ENCODE assay signal across 27 mouse cellular contexts in genomic region chr6:145363698-145364097, GRCm38 (mm10).
A peak's percentile ranks its signal among the peaks of the same experiment; 100 is the strongest.
DNase-seq lines count a peak whose midpoint lies in the region; ATAC-seq and TF ChIP-seq lines count a peak whose summit lies in the region.
"Had no signal": no experiment of that assay in that cellular context is flagged by ENCODE, and none has a peak within 500 bp of the region (broad histone marks: within the 10 kb centered on the region; RNA-seq: fewer than 3 reads in every experiment).

No protein-coding gene starts in this region.

- H3K4me1 ChIP-seq in embryonic facial prominence, embryonic 11.5 days (ENCODE audit: control insufficient read depth, insufficient read depth, low read length) = no peaks in the 10 kb centered on the region
- H3K4me1 ChIP-seq in embryonic facial prominence, embryonic 10.5 days = peaks cover 44% of the 10 kb centered on the region
- H3K4me1 ChIP-seq in embryonic fibroblast, embryonic 13.5 days (ENCODE audit: control insufficient read depth, insufficient read depth, low read length) = peaks cover 20% of the 10 kb centered on the region
- H3K4me1 ChIP-seq in limb, embryonic 13.5 days = peaks cover 54% of the 10 kb centered on the region
- no peaks in the 10 kb centered on the region for H3K4me1 ChIP-seq in kidney, adult 2 months (ENCODE audit: control insufficient read depth, insufficient read depth, low read length)
- H3K4me1 ChIP-seq: hindbrain, embryonic 15.5 days had no signal

- TF ChIP-seq CTCF in embryonic fibroblast, embryonic 13.5 days (IDR thresholded peaks at IDR 0.05; ENCODE audit: borderline replicate concordance, insufficient read depth, low read length) = no peak
- no peak for TF ChIP-seq CTCF in kidney, adult 2 months (conservative IDR thresholded peaks at IDR 0.05; ENCODE audit: insufficient read depth, insufficient read length, low read depth, low read length)

- TF ChIP-seq POLR2A in embryonic fibroblast, embryonic 13.5 days (IDR thresholded peaks at IDR 0.05; ENCODE audit: low read depth, low read length) = no peak
- no peak for TF ChIP-seq POLR2A in kidney, adult 2 months (IDR thresholded peaks at IDR 0.05; ENCODE audit: low read depth, low read length)

- H3K36me3 ChIP-seq in embryonic facial prominence, embryonic 11.5 days (replicated peaks; ENCODE audit: control insufficient read depth, insufficient read depth, low read depth, low read length) = no peaks in the 10 kb centered on the region
- H3K36me3 ChIP-seq in embryonic facial prominence, embryonic 10.5 days (replicated peaks) = no peaks in the 10 kb centered on the region
- H3K36me3 ChIP-seq in limb, embryonic 13.5 days = no peaks in the 10 kb centered on the region
- H3K36me3 ChIP-seq in kidney, adult 2 months (ENCODE audit: control insufficient read depth, insufficient read depth, low read length) = no peaks in the 10 kb centered on the region
- H3K36me3 ChIP-seq: embryonic facial prominence, embryonic 15.5 days; hindbrain, embryonic 10.5 days; hindbrain, embryonic 15.5 days; liver, embryonic 13.5 days; midbrain, embryonic 13.5 days had no signal

- peak; percentile 36 for DNase-seq in embryonic facial prominence, embryonic 11.5 days (ENCODE audit: low spot score)
- no peak for DNase-seq in embryonic facial prominence, embryonic 10.5 days (ENCODE audit: low spot score)
- no peak for DNase-seq in left cerebral cortex, postnatal 4 days
- DNase-seq in right cerebral cortex, postnatal 10 days (ENCODE audit: low spot score in 2 of 2) = no peak
- DNase-seq in kidney, adult 2 months = no peak
- DNase-seq: adrenal gland, adult 2 months; cerebellum, adult 8-10 months; cerebellum, postnatal 25 days; heart, postnatal 14 days; kidney, adult 18-20 months; kidney, postnatal 36 days; liver, embryonic 13.5 days; lung, adult 2 months; lung, postnatal 10 days; right cerebral cortex, postnatal 14 days; thymus, postnatal 4 days had no signal

- H3K4me2 ChIP-seq in embryonic facial prominence, embryonic 11.5 days (ENCODE audit: low read depth, low read length) = no peak overlapping the region
- no peak overlapping the region for H3K4me2 ChIP-seq in limb, embryonic 13.5 days (replicated peaks)
- H3K4me2 ChIP-seq: embryonic facial prominence, embryonic 15.5 days; hindbrain, embryonic 15.5 days; liver, embryonic 13.5 days; midbrain, embryonic 13.5 days had no signal

- WGBS in embryonic facial prominence, embryonic 11.5 days = 50% methylated on average over 7 of the region's 7 CpGs
- WGBS in embryonic facial prominence, embryonic 10.5 days = 61% methylated on average over 7 of the region's 7 CpGs
- 23% methylated on average over 7 of the region's 7 CpGs for WGBS in limb, embryonic 13.5 days
- 73% methylated on average over 7 of the region's 7 CpGs for WGBS in kidney, adult 2 months

- H3K27me3 ChIP-seq in embryonic facial prominence, embryonic 11.5 days (ENCODE audit: control insufficient read depth, insufficient read depth, low read length) = no peaks in the 10 kb centered on the region
- peaks cover 5% of the 10 kb centered on the region for H3K27me3 ChIP-seq in embryonic facial prominence, embryonic 10.5 days (replicated peaks; ENCODE audit: low read depth, poor library complexity, severe bottlenecking)
- no peaks in the 10 kb centered on the region for H3K27me3 ChIP-seq in limb, embryonic 13.5 days
- H3K27me3 ChIP-seq in kidney, adult 2 months (replicated peaks; ENCODE audit: control insufficient read depth, insufficient read depth, low read length) = no peaks in the 10 kb centered on the region
- H3K27me3 ChIP-seq: embryonic facial prominence, embryonic 15.5 days; hindbrain, embryonic 15.5 days; liver, embryonic 13.5 days; midbrain, embryonic 13.5 days had no signal

- intact Hi-C loops in left cerebral cortex, postnatal 4 days (cut with DNase I) = loop anchor here (5.0 to 10.0 kb wide), 2 partner anchors 431 to 1049 kb away; no protein-coding TSS in a partner anchor

- H3K9ac ChIP-seq in embryonic facial prominence, embryonic 11.5 days (replicated peaks; ENCODE audit: low read length) = no peak overlapping the region
- H3K9ac ChIP-seq in limb, embryonic 13.5 days = no peak overlapping the region
- H3K9ac ChIP-seq: embryonic facial prominence, embryonic 15.5 days; hindbrain, embryonic 15.5 days; liver, embryonic 13.5 days; midbrain, embryonic 13.5 days had no signal

- H3K9me3 ChIP-seq in embryonic facial prominence, embryonic 11.5 days (replicated peaks; ENCODE audit: control insufficient read depth, low read length) = no peaks in the 10 kb centered on the region
- H3K9me3 ChIP-seq in embryonic facial prominence, embryonic 10.5 days = no peaks in the 10 kb centered on the region
- H3K9me3 ChIP-seq in limb, embryonic 13.5 days = no peaks in the 10 kb centered on the region
- H3K9me3 ChIP-seq: embryonic facial prominence, embryonic 15.5 days; hindbrain, embryonic 10.5 days; hindbrain, embryonic 15.5 days; liver, embryonic 13.5 days; midbrain, embryonic 13.5 days had no signal

- no peak for ATAC-seq in embryonic facial prominence, embryonic 11.5 days (replicated peaks; ENCODE audit: insufficient number of reproducible peaks, low FRiP score, low TSS enrichment, low read depth)
- peak; percentile 33; the same call in 1 of the 2 replicates for ATAC-seq in limb, embryonic 13.5 days (ENCODE audit: low FRiP score, low read depth)
- ATAC-seq: forebrain, embryonic 16.5 days; inflammation-experienced regulatory T-cells, adult 6 months; midbrain, embryonic 13.5 days had no signal

- H3K4me3 ChIP-seq in embryonic facial prominence, embryonic 11.5 days (ENCODE audit: low read depth, low read length) = no peak overlapping the region
- H3K4me3 ChIP-seq in embryonic facial prominence, embryonic 10.5 days = no peak overlapping the region
- no peak overlapping the region for H3K4me3 ChIP-seq in embryonic fibroblast, embryonic 13.5 days (ENCODE audit: insufficient read depth, low read length)
- no peak overlapping the region for H3K4me3 ChIP-seq in limb, embryonic 13.5 days
- no peak overlapping the region for H3K4me3 ChIP-seq in kidney, adult 2 months (ENCODE audit: insufficient read depth, low read depth, low read length)
- H3K4me3 ChIP-seq: embryonic facial prominence, embryonic 15.5 days; hindbrain, embryonic 10.5 days; hindbrain, embryonic 15.5 days; layer of hippocampus, adult 2 months; left cerebral cortex, adult 2 months; liver, embryonic 13.5 days; midbrain, embryonic 13.5 days had no signal

- H3K27ac ChIP-seq in embryonic facial prominence, embryonic 11.5 days (replicated peaks; ENCODE audit: low read depth, low read length) = no peak overlapping the region
- H3K27ac ChIP-seq in embryonic facial prominence, embryonic 10.5 days (replicated peaks) = no peak overlapping the region
- H3K27ac ChIP-seq in embryonic fibroblast, embryonic 13.5 days (ENCODE audit: insufficient read depth, low read length) = peak overlapping the region; percentile 74
- H3K27ac ChIP-seq in limb, embryonic 13.5 days = peak overlapping the region; percentile 72; the same call in 1 of the 2 replicates
- H3K27ac ChIP-seq in kidney, adult 2 months (ENCODE audit: insufficient read depth, low read depth, low read length) = no peak overlapping the region
- H3K27ac ChIP-seq: embryonic facial prominence, embryonic 15.5 days; hindbrain, embryonic 15.5 days; layer of hippocampus, adult 2 months; left cerebral cortex, adult 2 months; liver, embryonic 13.5 days; macrophage; midbrain, embryonic 13.5 days had no signal

Comparison
In these comparisons a context has a peak if more than half of its experiments do, and no peak if none do; other contexts are left out.
1. H3K27ac ChIP-seq: peak in embryonic fibroblast, embryonic 13.5 days (single experiment) and limb, embryonic 13.5 days (single experiment); none in embryonic facial prominence, embryonic 11.5 days (single experiment), embryonic facial prominence, embryonic 10.5 days (single experiment) and kidney, adult 2 months (single experiment).